Mouse (Mus musculus): Measurements from ENCODE around the gene Sfi1. TPM values are rescaled to one million over a fixed set of nuclear protein-coding genes. Genes with fewer than 3 reads are reported as not detected.
A peak's percentile ranks its signal among the peaks of the same experiment; 100 is the strongest.
"Not testable (repeated sequence)": the region's sequence is repeated elsewhere in the genome, so short reads cannot be mapped to it uniquely, and the experiment has no call there.

The Sfi1 gene
- total and polyA plus RNA-seq, 3 experiments = 11.3 to 17.4 (median 17.3) TPM

DNA sequence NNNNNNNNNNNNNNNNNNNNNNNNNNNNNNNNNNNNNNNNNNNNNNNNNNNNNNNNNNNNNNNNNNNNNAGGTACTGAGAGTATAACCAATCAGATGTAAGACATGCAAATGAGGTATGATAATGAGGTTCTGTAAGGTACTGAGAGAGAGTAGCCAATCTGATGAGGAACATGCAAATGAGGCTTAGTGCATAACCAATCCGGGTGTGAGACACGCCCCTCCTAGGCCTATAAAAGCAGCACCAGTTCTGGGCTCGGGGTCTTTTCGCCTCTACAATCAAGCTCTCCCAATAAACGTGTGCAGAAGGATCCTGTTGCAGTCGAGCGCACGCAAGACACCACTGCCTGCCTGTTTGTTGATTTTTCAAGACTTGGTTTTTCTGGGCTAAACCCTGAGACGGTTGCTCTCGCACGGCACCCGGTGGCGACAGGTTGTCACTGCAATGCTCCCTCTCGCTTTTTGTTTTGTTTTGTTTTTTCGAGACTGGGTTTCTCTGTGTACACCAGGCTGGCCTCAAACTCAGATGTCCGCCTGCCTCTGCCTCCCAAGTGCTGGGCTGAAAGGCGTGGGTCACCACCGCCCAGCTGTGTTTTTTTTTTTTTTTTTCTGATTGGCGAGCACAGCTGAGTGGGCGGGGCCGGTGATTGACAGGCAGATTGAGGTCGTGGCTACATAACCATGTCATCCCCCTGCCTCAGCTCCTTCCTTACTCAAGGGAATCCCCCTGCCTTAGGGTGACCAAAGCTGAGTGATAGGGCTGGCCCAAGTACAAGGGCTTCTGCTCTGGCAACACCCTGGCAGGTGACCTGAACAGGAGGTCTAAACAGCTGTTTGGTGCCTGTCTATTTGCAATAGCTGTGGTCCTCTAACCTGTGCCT lies 68.1 kb downstream of the Sfi1 start:
- H3K4me3 ChIP-seq; intact Hi-C loops (cut with DNase I); H3K36me3 ChIP-seq (ENCODE audit: control insufficient read depth, insufficient read depth, low read length); H3K27me3 ChIP-seq (ENCODE audit: control insufficient read depth, insufficient read depth, low read length); DNase-seq; H3K79me2 ChIP-seq (replicated peaks; ENCODE audit: control insufficient read depth, insufficient read depth, low read length); H3K9ac ChIP-seq (ENCODE audit: low read depth, low read length); H3K27ac ChIP-seq; H3K4me1 ChIP-seq (ENCODE audit: control insufficient read depth, insufficient read depth, low read length): not testable (repeated sequence)
- 75% methylated on average over 22 of the region's 22 CpGs for WGBS
- peak; percentile 47 for TF ChIP-seq CTCF (IDR thresholded peaks at IDR 0.05)

GRCm38 (mm10) chr11:3114403-3114802 lies 78.9 kb downstream of the Sfi1 start:
- Histone ChIP-seq H3K36me3 (ENCODE audit: control insufficient read depth, insufficient read depth, low read length) (no peaks in the 10 kb centered on the region), H3K79me2 (replicated peaks; ENCODE audit: control insufficient read depth, insufficient read depth, low read length) (no peaks in the 10 kb centered on the region), H3K4me3 (no peak overlapping the region), H3K4me1 (ENCODE audit: control insufficient read depth, insufficient read depth, low read length) (no peaks in the 10 kb centered on the region), H3K9ac (ENCODE audit: low read depth, low read length) (no peak overlapping the region), H3K27ac (no peak overlapping the region), H3K27me3 (ENCODE audit: control insufficient read depth, insufficient read depth, low read length) (no peaks in the 10 kb centered on the region)
- WGBS = 53% methylated on average over 3 of the region's 3 CpGs
- no peak for DNase-seq
- intact Hi-C loops (cut with DNase I) = no loop called here
- TF ChIP-seq CTCF (IDR thresholded peaks at IDR 0.05) = no peak
- TF ChIP-seq POLR2A (IDR thresholded peaks at IDR 0.05; ENCODE audit: insufficient read depth, low read depth, low read length) = no peak
- no peak for TF ChIP-seq EP300 (IDR thresholded peaks at IDR 0.05; ENCODE audit: insufficient read depth, low read depth, low read length)

DNA sequence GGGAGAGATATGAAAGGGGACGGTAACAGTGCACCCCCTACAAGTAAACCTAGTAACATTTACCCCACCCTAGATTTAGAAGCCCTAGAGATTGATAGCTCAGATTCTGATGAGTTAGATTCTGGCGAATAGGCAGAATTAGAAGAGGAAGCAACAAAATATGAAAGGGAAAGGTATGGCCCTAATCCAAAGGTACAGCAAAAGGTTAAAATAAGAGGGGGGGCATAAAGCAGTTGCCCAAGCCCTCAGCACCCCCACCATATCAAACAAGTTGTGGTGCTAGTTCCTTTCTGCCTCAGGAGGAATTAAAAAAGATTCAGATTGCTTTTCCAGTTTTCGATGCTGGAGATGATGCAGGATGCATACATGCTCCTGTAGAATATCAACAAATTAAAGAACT lies 87.1 kb downstream of the Sfi1 start:
- Histone ChIP-seq H3K9ac (ENCODE audit: low read depth, low read length) (no peak overlapping the region), H3K36me3 (ENCODE audit: control insufficient read depth, insufficient read depth, low read length) (no peaks in the 10 kb centered on the region), H3K79me2 (replicated peaks; ENCODE audit: control insufficient read depth, insufficient read depth, low read length) (no peaks in the 10 kb centered on the region), H3K4me1 (ENCODE audit: control insufficient read depth, insufficient read depth, low read length) (no peaks in the 10 kb centered on the region), H3K27me3 (ENCODE audit: control insufficient read depth, insufficient read depth, low read length) (no peaks in the 10 kb centered on the region), H3K4me3 (no peak overlapping the region), H3K27ac (no peak overlapping the region)
- no peak for DNase-seq
- WGBS = 71% methylated on average over 3 of the region's 3 CpGs
- TF ChIP-seq CTCF (IDR thresholded peaks at IDR 0.05) = no peak
- no peak for TF ChIP-seq POLR2A (IDR thresholded peaks at IDR 0.05; ENCODE audit: insufficient read depth, low read depth, low read length)
- no peak for TF ChIP-seq EP300 (IDR thresholded peaks at IDR 0.05; ENCODE audit: insufficient read depth, low read depth, low read length)
- intact Hi-C loops (cut with DNase I) = no loop called here

GRCm38 (mm10) chr11:3105261-3105731 lies 88.0 kb downstream of the Sfi1 start:
- intact Hi-C loops (cut with DNase I) = no loop called here
- H3K27ac ChIP-seq = no peak overlapping the region
- TF ChIP-seq POLR2A (IDR thresholded peaks at IDR 0.05; ENCODE audit: insufficient read depth, low read depth, low read length) = no peak
- TF ChIP-seq CTCF (IDR thresholded peaks at IDR 0.05) = no peak
- TF ChIP-seq EP300 (IDR thresholded peaks at IDR 0.05; ENCODE audit: insufficient read depth, low read depth, low read length) = no peak
- peak in 1 of 2 experiments; percentile 45 for DNase-seq
- H3K9ac ChIP-seq (ENCODE audit: low read depth, low read length) = no peak overlapping the region
- H3K36me3 ChIP-seq (ENCODE audit: control insufficient read depth, insufficient read depth, low read length) = no peaks in the 10 kb centered on the region
- WGBS = 84% methylated on average over 21 of the region's 21 CpGs
- no peaks in the 10 kb centered on the region for H3K79me2 ChIP-seq (replicated peaks; ENCODE audit: control insufficient read depth, insufficient read depth, low read length)
- no peaks in the 10 kb centered on the region for H3K4me1 ChIP-seq (ENCODE audit: control insufficient read depth, insufficient read depth, low read length)
- no peak overlapping the region for H3K4me3 ChIP-seq
- H3K27me3 ChIP-seq (ENCODE audit: control insufficient read depth, insufficient read depth, low read length) = no peaks in the 10 kb centered on the region

DNA sequence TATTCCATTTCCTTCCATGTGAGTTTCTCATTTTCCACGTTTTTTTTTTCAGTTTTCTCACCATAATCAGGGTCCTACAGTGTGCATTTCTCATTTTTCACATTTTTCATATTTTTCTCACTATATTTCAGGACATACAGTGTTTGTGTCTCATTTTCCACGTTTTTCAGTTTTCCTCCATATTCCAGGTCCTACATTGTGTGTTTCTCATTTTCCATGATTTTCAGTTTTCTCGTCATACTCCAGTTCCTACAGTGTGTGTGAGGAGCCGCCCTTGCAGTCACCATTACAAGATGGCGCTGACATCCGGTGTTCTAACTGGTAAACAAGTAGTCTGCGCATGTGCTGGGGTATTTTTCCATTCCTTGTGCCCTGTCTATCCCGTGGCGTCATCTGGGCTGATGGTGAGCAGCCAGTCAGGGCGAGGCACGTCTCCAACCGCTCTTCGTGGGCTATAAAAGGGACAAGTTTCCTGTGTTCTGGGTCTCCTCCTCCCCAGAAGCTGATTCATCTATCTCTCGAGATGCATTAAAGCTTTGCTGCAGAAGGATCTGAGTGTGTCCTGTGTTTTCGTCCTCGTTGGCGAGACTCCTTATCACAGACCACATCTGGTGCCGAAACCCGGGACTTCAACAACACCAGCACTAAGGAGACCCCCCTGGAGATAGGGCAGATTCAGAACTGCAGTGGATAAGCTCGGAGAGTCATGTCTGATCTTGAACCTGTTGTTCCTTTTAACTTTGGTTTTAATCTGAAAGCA lies 88.6 kb downstream of the Sfi1 start:
- intact Hi-C loops (cut with DNase I); H3K36me3 ChIP-seq (ENCODE audit: control insufficient read depth, insufficient read depth, low read length); H3K79me2 ChIP-seq (replicated peaks; ENCODE audit: control insufficient read depth, insufficient read depth, low read length); H3K27me3 ChIP-seq (ENCODE audit: control insufficient read depth, insufficient read depth, low read length); H3K4me3 ChIP-seq; H3K27ac ChIP-seq; H3K4me1 ChIP-seq (ENCODE audit: control insufficient read depth, insufficient read depth, low read length); H3K9ac ChIP-seq (ENCODE audit: low read depth, low read length): not testable (repeated sequence)
- peak in 1 of 2 experiments; percentile 29 for DNase-seq
- WGBS = 79% methylated on average over 20 of the region's 20 CpGs

GRCm38 (mm10) chr11:3103619-3104164 lies 89.6 kb downstream of the Sfi1 start:
- no peak for DNase-seq
- no peak for TF ChIP-seq POLR2A (IDR thresholded peaks at IDR 0.05; ENCODE audit: insufficient read depth, low read depth, low read length)
- Histone ChIP-seq H3K4me1 (ENCODE audit: control insufficient read depth, insufficient read depth, low read length) (no peaks in the 10 kb centered on the region), H3K27me3 (ENCODE audit: control insufficient read depth, insufficient read depth, low read length) (no peaks in the 10 kb centered on the region), H3K27ac (no peak overlapping the region), H3K36me3 (ENCODE audit: control insufficient read depth, insufficient read depth, low read length) (no peaks in the 10 kb centered on the region), H3K79me2 (replicated peaks; ENCODE audit: control insufficient read depth, insufficient read depth, low read length) (no peaks in the 10 kb centered on the region), H3K4me3 (no peak overlapping the region), H3K9ac (ENCODE audit: low read depth, low read length) (no peak overlapping the region)
- intact Hi-C loops (cut with DNase I) = no loop called here
- WGBS = 55% methylated on average over 7 of the region's 7 CpGs

DNA sequence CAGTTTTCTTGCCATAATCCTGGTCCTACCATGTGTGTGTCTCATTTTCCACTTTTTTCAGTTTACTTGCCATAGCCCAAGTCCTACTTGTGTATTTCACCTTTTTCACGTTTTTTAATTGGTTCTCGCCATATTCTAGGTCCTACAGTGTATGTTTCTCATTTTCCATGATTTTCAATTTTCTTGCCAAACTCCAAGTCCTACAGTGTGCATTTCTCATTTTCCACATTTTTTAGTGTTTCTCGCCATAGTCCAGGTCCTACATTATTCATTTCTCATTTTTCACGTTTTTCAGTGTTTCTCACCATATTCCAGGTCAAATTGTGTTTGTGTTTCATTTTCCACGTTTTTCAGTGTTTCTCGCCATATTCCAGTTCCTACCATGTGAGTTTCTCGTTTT lies 90.6 kb downstream of the Sfi1 start:
- H3K79me2 ChIP-seq (replicated peaks; ENCODE audit: control insufficient read depth, insufficient read depth, low read length); H3K4me1 ChIP-seq (ENCODE audit: control insufficient read depth, insufficient read depth, low read length); intact Hi-C loops (cut with DNase I); DNase-seq; H3K4me3 ChIP-seq; H3K27me3 ChIP-seq (ENCODE audit: control insufficient read depth, insufficient read depth, low read length); H3K9ac ChIP-seq (ENCODE audit: low read depth, low read length); H3K27ac ChIP-seq; H3K36me3 ChIP-seq (ENCODE audit: control insufficient read depth, insufficient read depth, low read length): not testable (repeated sequence)
- 66% methylated on average over 7 of the region's 7 CpGs for WGBS

Measured in heart, adult 2 months (tissue).